Mouse (Mus musculus): ENCODE data around the gene Cenpo. TPM values are rescaled to one million over a fixed set of nuclear protein-coding genes. Genes with fewer than 3 reads are reported as not detected.

Cenpo gene
- polyA plus RNA-seq, 1 experiment, result 7.7 TPM

- no peaks in the 10 kb centered on the region for H3K4me1 ChIP-seq (ENCODE audit: control insufficient read depth, insufficient read depth, low read length)
- TF ChIP-seq CTCF (IDR thresholded peaks at IDR 0.05; ENCODE audit: extremely low read depth, insufficient read depth, low read length) (no peak), POLR2A (IDR thresholded peaks at IDR 0.05; ENCODE audit: extremely low read depth, insufficient read depth, low read length) (no peak)
Measured at GRCm38 (mm10) chr12:4158868-4159632, 75.0 kb downstream of the Cenpo start.

DNA sequence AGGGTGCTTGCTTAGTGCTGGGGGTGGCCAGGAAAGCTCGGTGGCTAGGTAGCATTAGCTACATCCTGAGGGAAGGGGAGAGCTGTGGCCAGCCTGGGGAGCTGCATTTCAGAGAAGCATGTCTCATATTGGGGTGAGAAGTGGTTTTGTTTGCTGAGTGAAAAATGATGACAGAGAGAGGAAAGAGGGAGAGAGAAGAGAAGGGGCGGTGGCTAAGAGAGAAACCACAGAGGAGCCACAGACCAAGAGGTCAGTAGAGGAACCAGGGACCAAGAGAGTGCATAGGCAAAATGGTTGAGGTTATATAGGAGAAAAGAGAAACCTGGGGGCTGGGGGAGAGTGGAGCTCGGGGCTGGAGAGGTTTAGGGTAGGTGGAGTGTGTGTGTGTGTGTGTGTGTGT lies 75.9 kb downstream of the Cenpo start:
- H3K4me3 ChIP-seq (ENCODE audit: insufficient read depth, low read length), result no peak overlapping the region
- no peaks in the 10 kb centered on the region for H3K4me1 ChIP-seq (ENCODE audit: control insufficient read depth, insufficient read depth, low read length)
- TF ChIP-seq POLR2A (IDR thresholded peaks at IDR 0.05; ENCODE audit: extremely low read depth, insufficient read depth, low read length), result no peak
- TF ChIP-seq CTCF (IDR thresholded peaks at IDR 0.05; ENCODE audit: extremely low read depth, insufficient read depth, low read length), result no peak
- no peak overlapping the region for H3K27ac ChIP-seq (ENCODE audit: insufficient read depth, low read length)

More at GRCm38 (mm10) chr12:4158868-4159632, 75.0 kb downstream of the Cenpo start:
- H3K27ac ChIP-seq (ENCODE audit: insufficient read depth, low read length), result no peak overlapping the region
- H3K4me3 ChIP-seq (ENCODE audit: insufficient read depth, low read length), result no peak overlapping the region

- no peaks in the 10 kb centered on the region for H3K4me1 ChIP-seq (ENCODE audit: control insufficient read depth, insufficient read depth, low read length)
- TF ChIP-seq POLR2A (IDR thresholded peaks at IDR 0.05; ENCODE audit: extremely low read depth, insufficient read depth, low read length), result no peak
- no peak for TF ChIP-seq CTCF (IDR thresholded peaks at IDR 0.05; ENCODE audit: extremely low read depth, insufficient read depth, low read length)
- no peak overlapping the region for H3K27ac ChIP-seq (ENCODE audit: insufficient read depth, low read length)
- no peak overlapping the region for H3K4me3 ChIP-seq (ENCODE audit: insufficient read depth, low read length)
Measured at GRCm38 (mm10) chr12:4157466-4157865, 76.6 kb downstream of the Cenpo start.

GRCm38 (mm10) chr12:4151969-4152368 lies 82.1 kb downstream of the Cenpo start:
- H3K27ac ChIP-seq (ENCODE audit: insufficient read depth, low read length), result no peak overlapping the region
- no peak overlapping the region for H3K4me3 ChIP-seq (ENCODE audit: insufficient read depth, low read length)
- H3K4me1 ChIP-seq (ENCODE audit: control insufficient read depth, insufficient read depth, low read length), result no peaks in the 10 kb centered on the region
- TF ChIP-seq CTCF (IDR thresholded peaks at IDR 0.05; ENCODE audit: extremely low read depth, insufficient read depth, low read length) (no peak), POLR2A (IDR thresholded peaks at IDR 0.05; ENCODE audit: extremely low read depth, insufficient read depth, low read length) (no peak)

DNA sequence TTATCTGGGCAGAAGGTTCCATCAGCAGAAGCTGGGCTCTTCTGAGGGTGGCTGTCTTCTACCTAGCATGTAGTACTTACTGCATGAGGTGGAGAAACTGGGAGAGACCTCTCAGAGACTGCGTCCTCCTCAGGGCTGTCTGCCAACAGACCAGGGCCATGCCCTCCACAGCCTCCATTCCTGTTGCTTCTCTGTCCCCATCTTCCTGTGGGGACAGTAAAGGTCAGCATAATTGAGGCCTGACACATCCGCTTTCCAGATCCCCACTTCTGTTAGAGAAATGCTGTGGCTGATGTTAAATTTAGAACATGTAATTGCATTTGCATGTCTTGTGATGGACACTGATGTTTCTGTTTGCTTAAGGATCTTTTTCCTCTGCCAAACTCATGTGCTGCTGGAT lies 83.2 kb downstream of the Cenpo start:
- H3K4me3 ChIP-seq (ENCODE audit: insufficient read depth, low read length), result no peak overlapping the region
- TF ChIP-seq POLR2A (IDR thresholded peaks at IDR 0.05; ENCODE audit: extremely low read depth, insufficient read depth, low read length), result no peak
- no peak for TF ChIP-seq CTCF (IDR thresholded peaks at IDR 0.05; ENCODE audit: extremely low read depth, insufficient read depth, low read length)
- H3K4me1 ChIP-seq (ENCODE audit: control insufficient read depth, insufficient read depth, low read length), result no peaks in the 10 kb centered on the region
- H3K27ac ChIP-seq (ENCODE audit: insufficient read depth, low read length), result no peak overlapping the region

Other genes with a start within 250 kb of the Cenpo start
- gene Efr3b, start 195.4 kb downstream of the Cenpo start, polyA plus RNA-seq (2012; rRNA removed), result 70.3 and 74.8 TPM in 2 replicates
- 82.4 and 87.4 TPM in 2 replicates for gene Dnajc27, start 151.7 kb downstream of the Cenpo start, polyA plus RNA-seq (2012; rRNA removed)
- 25.1 and 27.1 TPM in 2 replicates for gene Adcy3, start 101.2 kb downstream of the Cenpo start, polyA plus RNA-seq (2012; rRNA removed)
- gene Ptrhd1, start 267 bp downstream of the Cenpo start, polyA plus RNA-seq (2012; rRNA removed), result 6.4 and 7.3 TPM in 2 replicates
- gene Ncoa1, start 242.9 kb upstream of the Cenpo start, polyA plus RNA-seq (2012; rRNA removed), result 57.0 and 61.1 TPM in 2 replicates